12 mouse cellular contexts compared by ENCODE assay signal in genomic region chr6:76497054-76497835, GRCm38 (mm10). TPM values are rescaled to one million over a fixed set of nuclear protein-coding genes. Genes with fewer than 3 reads are reported as not detected.
DNase-seq lines count a peak whose midpoint lies in the region; ATAC-seq and TF ChIP-seq lines count a peak whose summit lies in the region.
"Not testable (repeated sequence)": the region's sequence is repeated elsewhere in the genome, so short reads cannot be mapped to it uniquely, and the experiment has no call there.
"Had no signal": no experiment of that assay in that cellular context is flagged by ENCODE, and none has a peak within 500 bp of the region (broad histone marks: within the 10 kb centered on the region; RNA-seq: fewer than 3 reads in every experiment).

Gene Gm9008, minus strand, starts transcription at chr6:76497784.

- TF ChIP-seq POLR2A in bone marrow, adult 2 months (IDR thresholded peaks at IDR 0.05; ENCODE audit: borderline replicate concordance, control insufficient read depth, low read depth, low read length): not testable (repeated sequence)

- H3K36me3 ChIP-seq in E14TG2a.4 (ENCODE audit: insufficient read depth, low read length); ES-E14 (ENCODE audit: control insufficient read depth, insufficient read depth, low read length, poor library complexity, severe bottlenecking); limb, embryonic 15.5 days: not testable (repeated sequence)

- H3K4me1 ChIP-seq in E14TG2a.4 (replicated peaks; ENCODE audit: low read depth, low read length): peaks cover 20% of the 10 kb centered on the region
- not testable (repeated sequence) for H3K4me1 ChIP-seq in ES-E14 (ENCODE audit: control insufficient read depth in 2 of 2, insufficient read depth in 2 of 2, low read length in 2 of 2, poor library complexity in 1 of 2); bone marrow, adult 2 months (ENCODE audit: control insufficient read depth, insufficient read depth, low read length); limb, embryonic 15.5 days

- TF ChIP-seq CTCF in E14TG2a.4 (conservative IDR thresholded peaks at IDR 0.05; ENCODE audit: low read length); bone marrow, adult 2 months (IDR thresholded peaks at IDR 0.05; ENCODE audit: control insufficient read depth, insufficient read depth, low read length): not testable (repeated sequence)

- H3K27ac ChIP-seq in ES-E14 (ENCODE audit: insufficient read depth, low read depth, low read length, poor library complexity, severe bottlenecking); bone marrow, adult 2 months (ENCODE audit: control insufficient read depth, insufficient read depth, low read depth, low read length, poor library complexity); limb, embryonic 15.5 days: not testable (repeated sequence)

- H3K4me3 ChIP-seq in E14TG2a.4 (replicated peaks; ENCODE audit: low read length): peak within 1 kb of the TSS; percentile 53
- peak within 1 kb of the TSS in 1 of 2 experiments; percentile 25; a peak in 1 of 4 replicates for H3K4me3 ChIP-seq in ES-E14 (ENCODE audit: insufficient read depth in 1 of 2, low read depth in 1 of 2, low read length in 2 of 2, poor library complexity in 1 of 2, severe bottlenecking in 1 of 2)
- H3K4me3 ChIP-seq in bone marrow, adult 2 months (replicated peaks; ENCODE audit: control insufficient read depth, low read depth, low read length); limb, embryonic 15.5 days: not testable (repeated sequence)

- H3K9me3 ChIP-seq in E14TG2a.4 (ENCODE audit: low read length); ES-E14 (ENCODE audit: control insufficient read depth, insufficient read depth, low read depth, low read length); limb, embryonic 15.5 days: not testable (repeated sequence)

- H3K27me3 ChIP-seq in E14TG2a.4 (ENCODE audit: insufficient read depth, low read length); limb, embryonic 15.5 days: not testable (repeated sequence)

- H3K4me2 ChIP-seq in limb, embryonic 15.5 days: not testable (repeated sequence)

- WGBS in bone marrow, adult 2 months: 92% methylated on average over 19 of the region's 22 CpGs
- 91% methylated on average over 20 of the region's 22 CpGs for WGBS in limb, embryonic 15.5 days

- DNase-seq in ES-E14 (ENCODE audit: low read depth, low spot score): not testable (repeated sequence)
- peak; percentile 68 for DNase-seq in heart, adult 11 months

- peak; percentile 74 for ATAC-seq in erythroid progenitor cell, adult 5-6 weeks (replicated peaks; ENCODE audit: low FRiP score, poor library complexity, severe bottlenecking)
- ATAC-seq in limb, embryonic 15.5 days (ENCODE audit: insufficient number of reproducible peaks, low FRiP score, low TSS enrichment, low read depth): 0 out of 2 replicates have a peak, but pooled peaks have one; percentile 19
- ATAC-seq in megakaryocyte-erythroid progenitor cell, adult 5-6 weeks (replicated peaks; ENCODE audit: low FRiP score, low TSS enrichment, poor library complexity, severe bottlenecking): peak; percentile 52
- 0 out of 2 replicates have a peak, but pooled peaks have one; percentile 16 for ATAC-seq in neutrophil, adult 5-6 weeks (ENCODE audit: extremely low read depth, insufficient number of reproducible peaks, low FRiP score, poor library complexity, severe bottlenecking)

- in situ Hi-C loops in ES-E14 (cut with MboI; ENCODE audit: low sequenced_read_pairs in 2 of 2, unreplicated experiment in 2 of 2): not testable (repeated sequence)

- not testable (repeated sequence) for H3K9ac ChIP-seq in ES-E14 (ENCODE audit: insufficient read depth, low read depth, low read length, poor library complexity, severe bottlenecking); limb, embryonic 15.5 days

RNA-seq across cellular contexts. Expression of gene Gm9008, which starts in this region (rescaled TPM):
- 9.8 and 10.8 TPM in 2 replicates for total RNA-seq in ES-E14 (2012; rRNA removed)
- 13.4 and 22.8 TPM in 2 replicates for polyA plus RNA-seq in bone marrow, adult 2 months (2011; ENCODE audit: insufficient read depth, insufficient read length, low replicate concordance, missing spikeins)
- total RNA-seq in erythroid progenitor cell, adult 5-6 weeks (2015; ENCODE audit: low replicate concordance): 0.72 and 0.84 TPM in 2 replicates
- 0.77 TPM in 1 of 2 replicates, not detected in the other for total RNA-seq in erythroid progenitor cell, adult 5-6 weeks (2017; ENCODE audit: low replicate concordance)
- polyA plus RNA-seq in limb, embryonic 15.5 days (2015; fragmentation: Nextera tagmentation; extraction: Ambion mirVana): 0.19 and 0.20 TPM in 2 replicates
- total RNA-seq in megakaryocyte-erythroid progenitor cell, adult 5-6 weeks (2014; fragmentation: Nextera tagmentation): 0.24 TPM in 1 of 2 replicates, not detected in the other
- total RNA-seq in megakaryocyte-erythroid progenitor cell, adult 5-6 weeks (2017): not detected in 2 replicates
- total RNA-seq in neutrophil, adult 5-6 weeks (2017): not detected in 2 replicates
- total RNA-seq: CH12.LX; common myeloid progenitor, adult 5-6 weeks; MEL had no signal
- polyA plus RNA-seq: CD4-positive, CD25-positive, alpha-beta regulatory T cell, adult 4 months had no signal

Comparison
In these comparisons a context has a peak if more than half of its experiments do, and no peak if none do; other contexts are left out.
1. RNA of gene Gm9008 (polyA plus RNA-seq): 13.4 to 22.8 TPM in bone marrow, adult 2 months; 0.19 to 0.20 TPM in limb, embryonic 15.5 days; every median in the first group is over 10 times any median in the second.
2. Peak in ATAC-seq in erythroid progenitor cell, adult 5-6 weeks; RNA of the gene not detected or under 1 TPM.
3. Peak in ATAC-seq in limb, embryonic 15.5 days; RNA of the gene not detected or under 1 TPM.
4. Peak in ATAC-seq in megakaryocyte-erythroid progenitor cell, adult 5-6 weeks; RNA of the gene not detected or under 1 TPM.
5. Peak in ATAC-seq in neutrophil, adult 5-6 weeks; RNA of the gene not detected or under 1 TPM.
6. ATAC-seq: peak in every context shown above with its lines; median percentile 74 in erythroid progenitor cell, adult 5-6 weeks; 52 in megakaryocyte-erythroid progenitor cell, adult 5-6 weeks; 19 in limb, embryonic 15.5 days; 16 in neutrophil, adult 5-6 weeks.